8 mouse cellular contexts compared by ENCODE assay signal in genomic region chr19:10012827-10013278, GRCm38 (mm10). TPM values are rescaled to one million over a fixed set of nuclear protein-coding genes. Genes with fewer than 3 reads are reported as not detected.
A peak's percentile ranks its signal among the peaks of the same experiment; 100 is the strongest.
DNase-seq lines count a peak whose midpoint lies in the region; ATAC-seq lines count a peak whose summit lies in the region.

No protein-coding gene starts in this region.

- no peaks in the 10 kb centered on the region for H3K9me3 ChIP-seq in heart, embryonic 12.5 days (replicated peaks)
- no peaks in the 10 kb centered on the region for H3K9me3 ChIP-seq in stomach, embryonic 15.5 days

- H3K4me2 ChIP-seq in heart, embryonic 12.5 days, result peak overlapping the region; percentile 20
- peak overlapping the region; percentile 25; the same call in 1 of the 2 replicates for H3K4me2 ChIP-seq in stomach, embryonic 15.5 days

- H3K4me1 ChIP-seq in heart, embryonic 12.5 days (replicated peaks), result peaks cover 52% of the 10 kb centered on the region
- peaks cover 18% of the 10 kb centered on the region for H3K4me1 ChIP-seq in stomach, embryonic 15.5 days

- peak overlapping the region; percentile 49 for H3K9ac ChIP-seq in heart, embryonic 12.5 days
- H3K9ac ChIP-seq in stomach, embryonic 15.5 days, result no peak overlapping the region

- ATAC-seq in heart, embryonic 12.5 days (ENCODE audit: insufficient number of reproducible peaks, low FRiP score), result no peak
- peak; percentile 27 for ATAC-seq in stomach, embryonic 15.5 days (ENCODE audit: insufficient read depth, low FRiP score, low read depth)
- no peak for ATAC-seq in megakaryocyte progenitor cell, adult 5-6 weeks (replicated peaks; ENCODE audit: poor library complexity)
- no peak for ATAC-seq in inflammation-experienced regulatory T-cells, adult 6 months

- WGBS in heart, embryonic 12.5 days, result 14% methylated on average over 6 of the region's 6 CpGs
- WGBS in stomach, embryonic 15.5 days, result 18% methylated on average over 6 of the region's 6 CpGs

- H3K36me3 ChIP-seq in heart, embryonic 12.5 days, result no peaks in the 10 kb centered on the region
- no peaks in the 10 kb centered on the region for H3K36me3 ChIP-seq in stomach, embryonic 15.5 days

- peak; percentile 71 for DNase-seq in 3134 (ENCODE audit: extremely low read depth, insufficient read length, low spot score)
- peak; percentile 80 for DNase-seq in adipocyte (ENCODE audit: low spot score)
- DNase-seq in liver, result peak; percentile 41
- no peak for DNase-seq in c-Kit-positive CD71-positive TER-119-positive erythroid progenitor cells, embryonic 14.5 days (ENCODE audit: low spot score)

- no peak overlapping the region for H3K4me3 ChIP-seq in heart, embryonic 12.5 days
- no peak overlapping the region for H3K4me3 ChIP-seq in stomach, embryonic 15.5 days (replicated peaks)

- H3K27ac ChIP-seq in heart, embryonic 12.5 days (ENCODE audit: poor library complexity, severe bottlenecking), result peak overlapping the region; percentile 96
- peak overlapping the region; percentile 91 for H3K27ac ChIP-seq in stomach, embryonic 15.5 days

- H3K27me3 ChIP-seq in heart, embryonic 12.5 days (replicated peaks), result no peaks in the 10 kb centered on the region
- H3K27me3 ChIP-seq in stomach, embryonic 15.5 days (replicated peaks), result no peaks in the 10 kb centered on the region

RNA-seq across cellular contexts. Expression of gene Rab3il1, which starts 11.4 kb away (rescaled TPM):
- 38.0 and 39.7 TPM in 2 replicates for polyA plus RNA-seq in heart, embryonic 12.5 days (2016; fragmentation: Nextera tagmentation; extraction: Ambion mirVana)
- polyA plus RNA-seq in stomach, embryonic 15.5 days (2015; fragmentation: Nextera tagmentation; extraction: Ambion mirVana), result 29.8 and 40.7 TPM in 2 replicates
- total RNA-seq in megakaryocyte progenitor cell, adult 5-6 weeks (2015), result 3.0 and 4.6 TPM in 2 replicates
- total RNA-seq in megakaryocyte progenitor cell, adult 5-6 weeks (2017), result 3.4 and 3.9 TPM in 2 replicates
- not detected for polyA plus RNA-seq in inflammation-experienced regulatory T-cells, adult 6 months (2017; shearing (Covaris generic))

RNA-seq across cellular contexts. Expression of gene Best1, which starts 11.4 kb away (rescaled TPM):
- 0.32 and 0.34 TPM in 2 replicates for polyA plus RNA-seq in heart, embryonic 12.5 days (2016; fragmentation: Nextera tagmentation; extraction: Ambion mirVana)
- 0.80 TPM in 2 replicates for polyA plus RNA-seq in stomach, embryonic 15.5 days (2015; fragmentation: Nextera tagmentation; extraction: Ambion mirVana)
- total RNA-seq in megakaryocyte progenitor cell, adult 5-6 weeks (2015), result 0.15 and 1.1 TPM in 2 replicates
- total RNA-seq in megakaryocyte progenitor cell, adult 5-6 weeks (2017), result not detected in 2 replicates
- under 1 TPM in 1 of 3 experiments, not detected in 2; 0.21 TPM for polyA plus RNA-seq in inflammation-experienced regulatory T-cells, adult 6 months (2017; shearing (Covaris generic))

RNA-seq across cellular contexts. Expression of gene Fads3, which starts 28.5 kb away (rescaled TPM):
- polyA plus RNA-seq in heart, embryonic 12.5 days (2016; fragmentation: Nextera tagmentation; extraction: Ambion mirVana), result 40.7 and 45.2 TPM in 2 replicates
- polyA plus RNA-seq in stomach, embryonic 15.5 days (2015; fragmentation: Nextera tagmentation; extraction: Ambion mirVana), result 17.2 and 17.6 TPM in 2 replicates
- total RNA-seq in megakaryocyte progenitor cell, adult 5-6 weeks (2015), result 1.4 and 2.1 TPM in 2 replicates
- total RNA-seq in megakaryocyte progenitor cell, adult 5-6 weeks (2017), result 2.1 and 2.8 TPM in 2 replicates
- not detected for polyA plus RNA-seq in inflammation-experienced regulatory T-cells, adult 6 months (2017; shearing (Covaris generic))

RNA-seq across cellular contexts. Expression of gene Fth1, which starts 32.5 kb away (rescaled TPM):
- 2,254 and 2,412 TPM in 2 replicates for polyA plus RNA-seq in heart, embryonic 12.5 days (2016; fragmentation: Nextera tagmentation; extraction: Ambion mirVana)
- 1,700 and 1,987 TPM in 2 replicates for polyA plus RNA-seq in stomach, embryonic 15.5 days (2015; fragmentation: Nextera tagmentation; extraction: Ambion mirVana)
- 1,115 and 1,144 TPM in 2 replicates for total RNA-seq in megakaryocyte progenitor cell, adult 5-6 weeks (2015)
- 325 and 354 TPM in 2 replicates for total RNA-seq in megakaryocyte progenitor cell, adult 5-6 weeks (2017)
- 1,000 to 10,000 TPM; 1,678 to 2,599 (median 2,226) TPM for polyA plus RNA-seq in inflammation-experienced regulatory T-cells, adult 6 months (2017; shearing (Covaris generic))

Comparison
In these comparisons a context has a peak if more than half of its experiments do, and no peak if none do; other contexts are left out.
1. RNA of gene Rab3il1, which starts 11.4 kb away (polyA plus RNA-seq): 29.8 to 40.7 TPM in stomach, embryonic 15.5 days and 38.0 to 39.7 TPM in heart, embryonic 12.5 days; not detected in inflammation-experienced regulatory T-cells, adult 6 months; every median in the first group is over 10 times any median in the second.
2. RNA of gene Fads3, which starts 28.5 kb away (polyA plus RNA-seq): 40.7 to 45.2 TPM in heart, embryonic 12.5 days and 17.2 to 17.6 TPM in stomach, embryonic 15.5 days; not detected in inflammation-experienced regulatory T-cells, adult 6 months; every median in the first group is over 10 times any median in the second.